Mouse (Mus musculus): ENCODE results near the gene Bnc1. TPM values are rescaled to one million over a fixed set of nuclear protein-coding genes. Genes with fewer than 3 reads are reported as not detected.

The Bnc1 gene
- polyA plus RNA-seq, 1 experiment from 2014 or later = 0.06 TPM

DNA sequence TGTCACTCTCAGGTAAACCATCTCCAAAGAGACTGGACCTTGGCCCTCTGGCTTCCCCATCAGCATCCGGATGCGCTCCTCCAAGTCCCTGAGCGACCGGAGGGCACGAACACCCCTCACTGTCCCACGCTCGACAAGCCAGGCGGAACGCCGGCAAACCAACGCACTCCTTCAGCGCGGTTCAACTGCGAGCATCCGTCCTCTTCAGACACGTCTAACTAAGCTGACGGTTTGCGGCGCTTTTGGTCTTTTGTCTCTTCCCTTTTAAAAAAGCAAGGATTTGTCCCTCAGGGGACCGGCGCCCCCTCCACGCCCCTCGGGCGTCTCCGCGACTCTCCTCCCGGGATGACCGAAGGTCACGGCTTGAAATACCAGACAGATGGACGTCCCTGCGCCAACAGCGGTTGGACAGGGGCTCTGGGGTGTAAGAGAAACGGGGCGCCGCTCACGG, 456 bp downstream of the Bnc1 start:
- H3K4me2 ChIP-seq (ENCODE audit: low read length) = peak overlapping the region; percentile 91
- DNase-seq (ENCODE audit: low spot score) (peak; percentile 42), ATAC-seq (no peak)
- under 1% methylated on average over 36 of the region's 36 CpGs for WGBS
- H3K36me3 ChIP-seq (ENCODE audit: control insufficient read depth, insufficient read depth, low read length) = no peaks in the 10 kb centered on the region
- H3K9ac ChIP-seq (ENCODE audit: low read length) = peak overlapping the region; percentile 46
- no peaks in the 10 kb centered on the region for H3K4me1 ChIP-seq (ENCODE audit: control insufficient read depth, insufficient read depth, low read length)
- peak overlapping the region; percentile 47 for H3K4me3 ChIP-seq (ENCODE audit: low read depth, low read length)
- H3K9me3 ChIP-seq (replicated peaks; ENCODE audit: control insufficient read depth, low read length) = no peaks in the 10 kb centered on the region
- no peak overlapping the region for H3K27ac ChIP-seq (ENCODE audit: low read depth, low read length)
- peaks cover 71% of the 10 kb centered on the region for H3K27me3 ChIP-seq (replicated peaks; ENCODE audit: control insufficient read depth, insufficient read depth, low read length)

DNA sequence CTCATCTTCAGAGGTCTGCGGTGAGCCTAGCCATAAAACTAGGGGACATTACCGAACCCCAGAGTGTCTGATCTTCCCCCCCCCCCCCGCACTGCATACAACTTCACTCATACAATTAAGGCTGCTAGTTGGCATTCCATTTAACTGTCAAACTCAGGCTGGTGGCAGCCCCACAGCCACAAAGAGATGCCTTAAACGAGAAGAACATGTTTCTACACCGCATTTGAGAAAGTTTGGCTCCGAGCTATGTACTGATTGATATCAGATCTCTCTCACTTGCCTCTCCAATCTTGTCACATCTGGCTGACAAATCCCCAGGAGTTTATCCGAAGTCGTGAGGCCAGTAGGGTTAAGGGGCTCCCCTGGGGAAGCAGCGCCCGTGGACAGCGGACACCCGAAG, 976 bp downstream of the Bnc1 start:
- Histone ChIP-seq H3K27ac (ENCODE audit: low read depth, low read length) (no peak overlapping the region), H3K4me1 (ENCODE audit: control insufficient read depth, insufficient read depth, low read length) (no peaks in the 10 kb centered on the region), H3K36me3 (ENCODE audit: control insufficient read depth, insufficient read depth, low read length) (no peaks in the 10 kb centered on the region), H3K27me3 (replicated peaks; ENCODE audit: control insufficient read depth, insufficient read depth, low read length) (peaks cover 70% of the 10 kb centered on the region), H3K9me3 (replicated peaks; ENCODE audit: control insufficient read depth, low read length) (no peaks in the 10 kb centered on the region), H3K4me3 (ENCODE audit: low read depth, low read length) (0 out of 2 replicates have a peak overlapping the region, but pooled peaks have one; percentile 47), H3K4me2 (ENCODE audit: low read length) (peak overlapping the region; percentile 91), H3K9ac (ENCODE audit: low read length) (no peak overlapping the region)
- no peak for ATAC-seq
- no peak for DNase-seq (ENCODE audit: low spot score)
- 3% methylated on average over 12 of the region's 12 CpGs for WGBS

DNA sequence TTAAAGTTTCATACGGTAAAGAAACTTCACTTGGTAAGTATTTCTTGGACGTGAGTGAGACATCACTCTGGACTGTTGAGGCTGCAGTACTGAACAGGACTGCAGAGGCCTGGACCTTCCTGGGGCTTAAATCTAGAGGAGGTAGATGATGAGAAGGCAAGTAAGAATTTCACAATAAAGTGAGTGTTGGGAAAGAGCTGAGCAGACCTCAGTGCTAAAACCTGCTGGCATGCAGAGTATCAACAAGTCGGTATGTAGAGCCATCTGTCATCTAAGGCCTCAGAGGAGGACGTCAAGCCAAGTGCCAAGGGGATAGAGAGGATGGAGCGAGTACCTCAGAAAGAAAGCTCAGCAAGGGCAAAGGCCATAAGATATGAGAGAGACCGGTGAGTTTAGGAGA, 8.4 kb downstream of the Bnc1 start:
- ATAC-seq = no peak
- H3K4me1 ChIP-seq (ENCODE audit: control insufficient read depth, insufficient read depth, low read length) = no peaks in the 10 kb centered on the region

DNA sequence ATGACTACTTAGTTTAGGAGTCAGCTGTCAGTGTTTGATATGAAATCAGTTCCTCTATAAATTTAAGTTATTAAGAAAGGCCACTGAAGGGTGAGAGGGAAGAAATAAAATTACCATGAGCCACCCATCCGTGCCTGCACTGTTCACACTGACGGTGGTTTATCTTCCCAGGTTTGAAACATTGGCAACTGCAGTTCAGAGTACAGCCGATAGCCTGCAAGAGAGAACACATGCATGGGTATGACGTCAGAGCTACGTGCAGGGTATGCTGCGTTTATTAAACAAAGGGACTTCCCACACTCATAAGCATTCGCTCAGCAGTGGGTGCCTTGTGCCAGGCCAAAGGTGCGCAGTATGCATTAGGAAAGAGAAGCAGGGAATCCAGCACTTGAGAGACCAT, 13.8 kb downstream of the Bnc1 start:
- 82% methylated on average over 8 of the region's 8 CpGs for WGBS
- H3K9ac ChIP-seq (ENCODE audit: low read length) = no peak overlapping the region

More for the DNA sequence above, 8.4 kb downstream of the Bnc1 start:
- Histone ChIP-seq H3K9me3 (replicated peaks; ENCODE audit: control insufficient read depth, low read length) (no peaks in the 10 kb centered on the region), H3K4me2 (ENCODE audit: low read length) (no peak overlapping the region), H3K4me3 (ENCODE audit: low read depth, low read length) (no peak overlapping the region), H3K36me3 (ENCODE audit: control insufficient read depth, insufficient read depth, low read length) (no peaks in the 10 kb centered on the region), H3K27ac (ENCODE audit: low read depth, low read length) (no peak overlapping the region), H3K9ac (ENCODE audit: low read length) (no peak overlapping the region), H3K27me3 (replicated peaks; ENCODE audit: control insufficient read depth, insufficient read depth, low read length) (peaks cover 6% of the 10 kb centered on the region; the same call in 1 of the 2 replicates)
- no peak for DNase-seq (ENCODE audit: low spot score)
- WGBS = 86% methylated on average over 6 of the region's 6 CpGs

DNA sequence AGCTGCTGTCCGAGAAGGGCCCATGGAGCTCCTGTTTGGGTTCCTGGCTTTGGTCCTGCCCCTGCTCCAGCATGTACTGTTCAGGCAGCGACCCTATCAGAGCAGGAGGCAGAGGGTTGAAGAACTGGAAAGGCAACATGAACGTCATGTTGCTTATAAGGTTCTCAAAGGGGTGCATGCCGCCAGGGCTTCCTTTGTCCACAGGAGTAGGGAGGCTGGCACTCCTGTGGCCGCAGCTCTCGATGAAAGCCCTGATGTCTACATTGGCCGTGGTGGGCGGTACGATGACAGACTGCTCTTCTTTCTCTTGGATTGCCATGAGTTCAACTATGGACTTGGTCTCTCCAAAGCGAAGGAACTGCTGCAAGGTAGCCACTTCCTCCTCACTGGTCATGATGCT, 17.5 kb downstream of the Bnc1 start:
- WGBS = 92% methylated on average over 10 of the region's 10 CpGs
- H3K27ac ChIP-seq (ENCODE audit: low read depth, low read length) = no peak overlapping the region
- H3K4me2 ChIP-seq (ENCODE audit: low read length) = no peak overlapping the region
- no peak overlapping the region for H3K9ac ChIP-seq (ENCODE audit: low read length)
- H3K9me3 ChIP-seq (replicated peaks; ENCODE audit: control insufficient read depth, low read length) = no peaks in the 10 kb centered on the region
- no peaks in the 10 kb centered on the region for H3K4me1 ChIP-seq (ENCODE audit: control insufficient read depth, insufficient read depth, low read length)
- no peak for DNase-seq (ENCODE audit: low spot score)
- no peak overlapping the region for H3K4me3 ChIP-seq (ENCODE audit: low read depth, low read length)
- no peak for ATAC-seq
- no peaks in the 10 kb centered on the region for H3K27me3 ChIP-seq (replicated peaks; ENCODE audit: control insufficient read depth, insufficient read depth, low read length)
- no peaks in the 10 kb centered on the region for H3K36me3 ChIP-seq (ENCODE audit: control insufficient read depth, insufficient read depth, low read length)

More for the DNA sequence above, 13.8 kb downstream of the Bnc1 start:
- DNase-seq (ENCODE audit: low spot score) (no peak), ATAC-seq (no peak)
- H3K4me3 ChIP-seq (ENCODE audit: low read depth, low read length) = no peak overlapping the region
- H3K4me2 ChIP-seq (ENCODE audit: low read length) = no peak overlapping the region
- H3K27ac ChIP-seq (ENCODE audit: low read depth, low read length) = no peak overlapping the region
- H3K9me3 ChIP-seq (replicated peaks; ENCODE audit: control insufficient read depth, low read length) = no peaks in the 10 kb centered on the region
- H3K4me1 ChIP-seq (ENCODE audit: control insufficient read depth, insufficient read depth, low read length) = no peaks in the 10 kb centered on the region
- no peaks in the 10 kb centered on the region for H3K36me3 ChIP-seq (ENCODE audit: control insufficient read depth, insufficient read depth, low read length)
- no peaks in the 10 kb centered on the region for H3K27me3 ChIP-seq (replicated peaks; ENCODE audit: control insufficient read depth, insufficient read depth, low read length)

DNA sequence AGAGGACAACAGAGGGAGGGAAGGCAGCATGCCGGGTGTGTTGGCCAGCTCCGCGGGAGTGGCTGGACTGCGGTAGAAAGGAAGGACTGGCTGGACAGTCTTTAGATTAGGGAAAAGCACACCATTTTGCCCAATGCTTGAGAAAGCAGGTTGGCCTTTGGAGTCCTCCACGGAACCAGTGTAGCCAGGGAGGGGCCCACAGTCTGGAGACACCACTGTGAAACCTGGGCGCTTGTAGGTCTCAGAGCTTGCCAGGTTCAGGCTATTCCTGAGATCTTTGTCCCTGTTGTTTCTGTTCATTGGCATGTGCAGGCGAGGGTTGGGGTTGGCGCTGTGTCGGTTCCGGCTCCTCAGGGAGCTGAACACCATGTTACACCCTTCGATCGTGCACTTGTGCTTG, 18.2 kb downstream of the Bnc1 start:
- DNase-seq (ENCODE audit: low spot score) (no peak), ATAC-seq (no peak)
- Histone ChIP-seq H3K36me3 (ENCODE audit: control insufficient read depth, insufficient read depth, low read length) (no peaks in the 10 kb centered on the region), H3K9ac (ENCODE audit: low read length) (no peak overlapping the region), H3K9me3 (replicated peaks; ENCODE audit: control insufficient read depth, low read length) (no peaks in the 10 kb centered on the region), H3K4me3 (ENCODE audit: low read depth, low read length) (no peak overlapping the region), H3K4me2 (ENCODE audit: low read length) (no peak overlapping the region), H3K4me1 (ENCODE audit: control insufficient read depth, insufficient read depth, low read length) (no peaks in the 10 kb centered on the region), H3K27ac (ENCODE audit: low read depth, low read length) (no peak overlapping the region), H3K27me3 (replicated peaks; ENCODE audit: control insufficient read depth, insufficient read depth, low read length) (no peaks in the 10 kb centered on the region)
- WGBS = 95% methylated on average over 12 of the region's 12 CpGs

DNA sequence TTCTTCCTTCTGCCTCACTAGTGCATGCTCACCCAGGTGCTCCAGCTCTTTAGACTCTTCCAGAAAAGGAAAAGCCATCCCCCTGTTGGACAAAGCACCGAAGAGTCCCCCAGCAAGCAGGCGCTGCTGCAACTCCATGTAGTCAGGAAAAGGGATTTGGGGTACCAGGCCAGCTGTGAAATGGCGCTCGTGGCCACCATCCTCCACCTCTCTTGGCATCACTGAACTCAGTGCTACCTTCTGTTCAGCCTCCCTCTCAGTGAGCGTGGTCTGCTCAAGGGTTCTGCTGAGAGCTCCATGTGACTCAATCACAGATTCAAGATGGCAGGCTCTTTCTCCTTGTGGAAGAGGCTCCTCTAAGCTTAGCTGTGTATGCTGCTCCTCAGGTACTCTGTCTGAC, 18.8 kb downstream of the Bnc1 start:
- H3K36me3 ChIP-seq (ENCODE audit: control insufficient read depth, insufficient read depth, low read length) = no peaks in the 10 kb centered on the region
- H3K4me1 ChIP-seq (ENCODE audit: control insufficient read depth, insufficient read depth, low read length) = no peaks in the 10 kb centered on the region
- H3K27ac ChIP-seq (ENCODE audit: low read depth, low read length) = no peak overlapping the region
- no peak overlapping the region for H3K4me2 ChIP-seq (ENCODE audit: low read length)
- ATAC-seq = no peak
- WGBS = 91% methylated on average over 5 of the region's 5 CpGs
- H3K9me3 ChIP-seq (replicated peaks; ENCODE audit: control insufficient read depth, low read length) = no peaks in the 10 kb centered on the region
- H3K27me3 ChIP-seq (replicated peaks; ENCODE audit: control insufficient read depth, insufficient read depth, low read length) = no peaks in the 10 kb centered on the region
- DNase-seq (ENCODE audit: low spot score) = no peak
- H3K4me3 ChIP-seq (ENCODE audit: low read depth, low read length) = no peak overlapping the region
- no peak overlapping the region for H3K9ac ChIP-seq (ENCODE audit: low read length)

DNA sequence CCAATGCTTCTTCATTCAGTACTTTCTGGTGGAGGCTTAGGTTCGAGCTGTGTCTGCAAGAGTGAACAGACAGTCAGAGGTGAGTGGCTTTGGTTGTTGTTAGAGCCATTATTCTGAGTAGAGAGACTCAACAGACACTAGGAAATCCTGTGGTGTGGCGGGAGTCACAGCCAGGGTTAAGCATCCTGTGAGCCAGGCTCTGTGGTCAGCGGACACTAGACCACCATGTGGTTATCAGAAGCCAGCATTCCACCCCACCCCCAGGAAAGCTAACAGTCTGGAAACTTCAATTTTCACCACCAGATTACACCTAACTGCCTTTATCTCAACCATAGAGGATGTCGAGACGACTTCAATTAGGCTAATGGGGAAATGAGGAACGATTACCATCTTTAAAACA, 23.1 kb downstream of the Bnc1 start:
- H3K27me3 ChIP-seq (replicated peaks; ENCODE audit: control insufficient read depth, insufficient read depth, low read length) = no peaks in the 10 kb centered on the region
- H3K4me3 ChIP-seq (ENCODE audit: low read depth, low read length) = no peak overlapping the region
- DNase-seq (ENCODE audit: low spot score) = no peak
- 78% methylated on average over 6 of the region's 6 CpGs for WGBS
- no peak overlapping the region for H3K27ac ChIP-seq (ENCODE audit: low read depth, low read length)
- no peak for ATAC-seq
- H3K9ac ChIP-seq (ENCODE audit: low read length) = no peak overlapping the region
- H3K9me3 ChIP-seq (replicated peaks; ENCODE audit: control insufficient read depth, low read length) = no peaks in the 10 kb centered on the region
- H3K36me3 ChIP-seq (ENCODE audit: control insufficient read depth, insufficient read depth, low read length) = no peaks in the 10 kb centered on the region
- H3K4me2 ChIP-seq (ENCODE audit: low read length) = no peak overlapping the region
- H3K4me1 ChIP-seq (ENCODE audit: control insufficient read depth, insufficient read depth, low read length) = no peaks in the 10 kb centered on the region

DNA sequence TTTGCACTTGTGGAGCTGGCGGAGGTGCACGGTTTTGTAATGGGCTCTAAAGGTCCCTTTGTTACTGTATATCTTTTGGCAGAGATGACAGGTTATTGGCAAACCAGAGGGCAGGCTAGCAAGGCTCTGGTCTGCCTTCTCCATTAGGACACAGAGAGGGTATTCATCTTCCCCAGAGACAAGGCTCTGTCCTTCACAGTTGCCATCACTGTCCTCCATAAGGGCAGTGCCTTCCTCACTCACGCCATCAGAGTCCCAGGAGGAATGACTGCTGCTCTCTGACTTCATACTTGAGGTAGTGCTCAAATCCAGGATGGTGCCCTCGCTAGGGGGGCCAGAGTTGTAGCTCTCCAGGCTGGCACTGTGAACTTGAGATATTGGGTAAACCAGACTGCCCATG, 23.6 kb downstream of the Bnc1 start:
- Histone ChIP-seq H3K4me2 (ENCODE audit: low read length) (no peak overlapping the region), H3K4me1 (ENCODE audit: control insufficient read depth, insufficient read depth, low read length) (no peaks in the 10 kb centered on the region), H3K36me3 (ENCODE audit: control insufficient read depth, insufficient read depth, low read length) (no peaks in the 10 kb centered on the region), H3K27me3 (replicated peaks; ENCODE audit: control insufficient read depth, insufficient read depth, low read length) (no peaks in the 10 kb centered on the region), H3K27ac (ENCODE audit: low read depth, low read length) (no peak overlapping the region), H3K9ac (ENCODE audit: low read length) (no peak overlapping the region), H3K4me3 (ENCODE audit: low read depth, low read length) (no peak overlapping the region), H3K9me3 (replicated peaks; ENCODE audit: control insufficient read depth, low read length) (no peaks in the 10 kb centered on the region)
- 83% methylated on average over 4 of the region's 4 CpGs for WGBS
- ATAC-seq (no peak), DNase-seq (ENCODE audit: low spot score) (no peak)

Data from forebrain, embryonic 14.5 days (tissue).